Mouse (Mus musculus) heart, embryonic 11.5 days (tissue): ENCODE results near the gene Bud13. TPM values are rescaled to one million over a fixed set of nuclear protein-coding genes. Genes with fewer than 3 reads are reported as not detected.
"Not testable (repeated sequence)": the region's sequence is repeated elsewhere in the genome, so short reads cannot be mapped to it uniquely, and the experiment has no call there.

ENCODE experiments used
- ATAC-seq: fragments of 200-750 bp; cut with Nextera tagmentation; replicated peaks from 2 replicates; pipeline ENCODE4 v1.8.0; 2017; ENCODE audit warnings: moderate library complexity; ENCODE audit not compliant: insufficient number of reproducible peaks, low FRiP score, low TSS enrichment
- H3K27ac ChIP-seq: fragments of 300-500 bp; sonication (generic); 2 replicates; pipeline ENCODE4 v1.5.1; 2014; ENCODE audit warnings: mild to moderate bottlenecking, low read depth, low read length
- H3K27me3 ChIP-seq: fragments of 300-500 bp; sonication (generic); 2 replicates; pipeline ENCODE4 v1.6.1; 2014; ENCODE audit warnings: mild to moderate bottlenecking, low read length, mixed read lengths; ENCODE audit not compliant: control insufficient read depth, insufficient read depth
- H3K36me3 ChIP-seq: fragments of 300-500 bp; sonication (generic); 2 replicates; pipeline ENCODE4 v1.6.1; 2014; ENCODE audit warnings: mild to moderate bottlenecking, low read length, moderate library complexity, mixed read lengths; ENCODE audit not compliant: control insufficient read depth, insufficient read depth
- H3K4me1 ChIP-seq: fragments of 300-500 bp; sonication (generic); 2 replicates; pipeline ENCODE4 v1.6.1; 2014; ENCODE audit warnings: low read length; ENCODE audit not compliant: control insufficient read depth, insufficient read depth
- H3K4me2 ChIP-seq: fragments of 300-500 bp; sonication (generic); 2 replicates; pipeline ENCODE4 v1.6.1; 2014; ENCODE audit warnings: mild to moderate bottlenecking, moderate library complexity
- H3K4me3 ChIP-seq: fragments of 300-500 bp; sonication (generic); 2 replicates; pipeline ENCODE4 v1.5.1; 2014; ENCODE audit warnings: low read depth, low read length
- H3K9ac ChIP-seq: fragments of 300-500 bp; sonication (generic); 2 replicates; pipeline ENCODE4 v1.6.1; 2014; ENCODE audit warnings: mild to moderate bottlenecking, low read depth, low read length, moderate library complexity
- H3K9me3 ChIP-seq: fragments of 300-500 bp; sonication (generic); replicated peaks from 2 replicates; pipeline ENCODE4 v1.6.1; 2016; ENCODE audit warnings: low read length; ENCODE audit not compliant: control insufficient read depth
- WGBS: fragments of 180-500 bp; shearing (Covaris S2); extraction: QIAGEN DNeasy Blood & Tissue Kit; methylation state at CpG from one replicate; pipeline ENCODE4 v1.1.7; 2014; ENCODE audit not compliant: insufficient replicate concordance; 5-methylcytosine and 5-hydroxymethylcytosine counted together
- polyA plus RNA-seq: library from polyadenylated mRNA; unstranded; fragments of >200 nt; fragmentation: Nextera tagmentation; extraction: Ambion mirVana; gene quantifications from 2 replicates; pipeline ENCODE4 v1.2.1, GENCODE M21; 2014

The Bud13 gene
- polyA plus RNA-seq, 1 experiment from 2014 or later: 16.6 TPM

DNA sequence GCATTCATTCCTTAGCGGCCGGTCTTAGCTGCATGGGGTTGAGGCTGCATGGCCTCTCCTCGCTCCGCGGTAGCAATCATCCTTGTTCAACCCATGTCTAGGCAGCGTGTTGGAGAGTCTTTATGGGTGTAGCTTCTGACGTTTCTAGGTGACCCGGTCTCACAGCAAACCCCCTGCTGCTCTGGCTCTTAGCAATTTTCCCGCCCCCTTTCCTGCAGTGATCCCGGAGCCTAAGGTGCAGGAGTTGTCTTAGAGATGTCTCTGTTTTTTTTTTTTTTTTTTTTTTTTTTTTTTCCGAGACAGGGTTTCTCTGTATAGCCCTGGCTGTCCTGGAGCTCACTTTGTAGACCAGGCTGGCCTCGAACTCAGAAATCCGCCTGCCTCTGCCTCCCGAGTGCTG, 53.5 kb downstream of the Bud13 start:
- H3K27me3 ChIP-seq, H3K36me3 ChIP-seq, H3K4me1 ChIP-seq, H3K9ac ChIP-seq, H3K9me3 ChIP-seq, ATAC-seq, H3K27ac ChIP-seq, H3K4me2 ChIP-seq, H3K4me3 ChIP-seq: not testable (repeated sequence)
- 66% methylated on average over 12 of the region's 14 CpGs for WGBS

DNA sequence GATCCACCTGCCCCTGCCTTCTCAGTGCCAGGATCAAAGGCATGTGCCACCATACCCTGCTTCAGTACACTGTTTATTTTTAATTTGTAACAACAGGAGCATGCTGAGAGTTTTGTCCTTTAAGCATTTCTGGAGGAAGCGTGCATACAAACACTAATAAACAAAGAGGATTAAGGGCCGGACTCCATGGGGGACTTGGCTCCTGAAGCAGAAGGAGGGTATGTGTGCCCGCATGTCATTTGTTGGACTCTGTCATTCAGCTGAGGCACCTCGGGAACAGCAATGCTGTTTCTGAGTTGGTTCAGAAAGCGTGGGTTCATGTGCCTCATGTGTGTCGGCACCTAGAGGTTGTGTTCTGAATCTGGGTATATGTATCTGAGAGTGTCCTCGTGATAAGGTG, 54.5 kb downstream of the Bud13 start:
- Histone ChIP-seq H3K4me1 (no peaks in the 10 kb centered on the region), H3K4me2 (no peak overlapping the region), H3K36me3 (no peaks in the 10 kb centered on the region), H3K9me3 (no peaks in the 10 kb centered on the region), H3K27ac (no peak overlapping the region), H3K27me3 (peaks cover 7% of the 10 kb centered on the region; the same call in 1 of the 2 replicates), H3K4me3 (no peak overlapping the region), H3K9ac (no peak overlapping the region)
- no peak for ATAC-seq
- WGBS: 61% methylated on average over 7 of the region's 7 CpGs

DNA sequence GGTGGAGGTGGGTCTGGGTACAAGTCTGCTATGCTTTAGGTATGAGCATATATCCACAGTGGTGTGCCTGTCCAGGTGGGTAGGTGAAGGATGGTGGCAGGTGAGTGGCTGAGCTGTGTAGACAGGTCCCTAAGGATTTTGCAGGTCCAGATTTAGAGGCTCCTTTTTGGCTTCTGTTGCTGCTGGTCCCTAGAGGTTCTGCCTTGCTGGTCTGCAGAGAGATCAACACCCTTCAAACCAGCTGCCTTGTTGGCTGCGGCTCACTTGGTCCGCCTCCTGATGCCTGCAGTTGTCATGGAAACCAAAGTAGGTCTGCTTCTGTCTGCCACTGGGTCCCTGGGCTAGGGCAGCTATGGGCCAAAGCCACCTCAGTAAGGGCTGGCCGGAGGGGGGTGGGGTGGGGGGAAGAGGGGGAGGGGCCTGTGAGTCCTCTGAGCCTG, 55.1 kb downstream of the Bud13 start:
- WGBS: 5% methylated on average over 3 of the region's 3 CpGs
- ATAC-seq: no peak
- H3K4me1 ChIP-seq: no peaks in the 10 kb centered on the region
- no peaks in the 10 kb centered on the region for H3K9me3 ChIP-seq
- no peak overlapping the region for H3K9ac ChIP-seq
- no peaks in the 10 kb centered on the region for H3K36me3 ChIP-seq
- H3K27ac ChIP-seq: no peak overlapping the region
- peaks cover 7% of the 10 kb centered on the region; the same call in 1 of the 2 replicates for H3K27me3 ChIP-seq
- no peak overlapping the region for H3K4me2 ChIP-seq
- no peak overlapping the region for H3K4me3 ChIP-seq

DNA sequence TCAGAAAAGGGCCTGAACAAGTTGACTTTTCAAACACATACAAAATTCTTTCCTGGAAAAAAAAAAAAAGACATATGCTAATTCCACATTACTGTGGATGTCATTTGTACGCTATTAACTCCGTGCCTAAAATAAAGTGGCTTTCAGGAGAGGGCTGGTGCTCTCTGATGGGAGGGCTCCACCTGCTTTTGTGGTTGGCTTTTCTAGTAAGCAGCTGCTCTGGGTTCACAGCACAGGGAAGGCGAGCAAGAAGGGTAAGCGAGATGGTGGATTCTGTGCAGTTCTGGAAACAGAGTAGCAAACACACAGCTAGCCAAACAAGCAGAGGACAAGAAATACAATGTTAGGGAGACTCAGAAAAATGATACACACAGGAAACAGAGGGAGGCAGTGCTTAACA, 55.6 kb downstream of the Bud13 start:
- ATAC-seq: no peak
- WGBS: 44% methylated on average over 4 of the region's 4 CpGs
- Histone ChIP-seq H3K27me3 (peaks cover 4% of the 10 kb centered on the region; the same call in 1 of the 2 replicates), H3K4me1 (no peaks in the 10 kb centered on the region), H3K9me3 (no peaks in the 10 kb centered on the region), H3K4me2 (no peak overlapping the region), H3K36me3 (no peaks in the 10 kb centered on the region), H3K9ac (no peak overlapping the region), H3K27ac (no peak overlapping the region), H3K4me3 (no peak overlapping the region)

DNA sequence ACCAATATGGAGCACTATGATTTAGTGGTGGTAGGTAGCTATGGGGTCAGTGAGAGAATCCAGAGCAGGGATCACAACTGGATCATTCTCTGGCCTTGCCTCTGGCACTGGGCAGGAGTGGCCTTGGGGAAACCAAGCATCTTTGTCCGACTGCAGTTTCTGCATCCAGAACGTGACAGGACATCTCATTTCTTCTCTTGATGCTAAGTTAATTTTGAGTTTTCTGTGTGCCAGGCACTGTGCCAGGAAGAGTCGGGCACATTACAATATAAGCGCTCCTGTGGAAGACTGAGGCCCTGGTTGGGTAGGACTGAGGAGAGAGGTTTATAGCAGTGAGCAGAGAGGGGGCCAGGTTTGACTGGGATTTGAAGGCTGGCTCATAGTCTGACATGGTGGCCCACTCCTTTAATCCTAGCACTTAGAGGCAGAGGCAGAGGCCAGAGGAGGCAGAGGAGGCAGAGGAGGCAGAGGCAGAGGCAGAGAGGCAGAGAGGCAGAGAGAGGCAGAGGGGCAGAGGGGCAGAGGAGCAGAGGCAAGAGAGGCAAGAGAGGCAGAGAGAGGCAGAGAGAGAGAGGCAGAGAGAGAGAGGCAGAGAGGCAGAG, 56.3 kb downstream of the Bud13 start:
- H3K9ac ChIP-seq: no peak overlapping the region
- WGBS: 81% methylated on average over 4 of the region's 4 CpGs
- H3K36me3 ChIP-seq: no peaks in the 10 kb centered on the region
- H3K4me3 ChIP-seq: no peak overlapping the region
- H3K27ac ChIP-seq: no peak overlapping the region
- H3K27me3 ChIP-seq: peaks cover 4% of the 10 kb centered on the region; the same call in 1 of the 2 replicates
- H3K4me1 ChIP-seq: no peaks in the 10 kb centered on the region
- ATAC-seq: no peak
- no peaks in the 10 kb centered on the region for H3K9me3 ChIP-seq
- no peak overlapping the region for H3K4me2 ChIP-seq

DNA sequence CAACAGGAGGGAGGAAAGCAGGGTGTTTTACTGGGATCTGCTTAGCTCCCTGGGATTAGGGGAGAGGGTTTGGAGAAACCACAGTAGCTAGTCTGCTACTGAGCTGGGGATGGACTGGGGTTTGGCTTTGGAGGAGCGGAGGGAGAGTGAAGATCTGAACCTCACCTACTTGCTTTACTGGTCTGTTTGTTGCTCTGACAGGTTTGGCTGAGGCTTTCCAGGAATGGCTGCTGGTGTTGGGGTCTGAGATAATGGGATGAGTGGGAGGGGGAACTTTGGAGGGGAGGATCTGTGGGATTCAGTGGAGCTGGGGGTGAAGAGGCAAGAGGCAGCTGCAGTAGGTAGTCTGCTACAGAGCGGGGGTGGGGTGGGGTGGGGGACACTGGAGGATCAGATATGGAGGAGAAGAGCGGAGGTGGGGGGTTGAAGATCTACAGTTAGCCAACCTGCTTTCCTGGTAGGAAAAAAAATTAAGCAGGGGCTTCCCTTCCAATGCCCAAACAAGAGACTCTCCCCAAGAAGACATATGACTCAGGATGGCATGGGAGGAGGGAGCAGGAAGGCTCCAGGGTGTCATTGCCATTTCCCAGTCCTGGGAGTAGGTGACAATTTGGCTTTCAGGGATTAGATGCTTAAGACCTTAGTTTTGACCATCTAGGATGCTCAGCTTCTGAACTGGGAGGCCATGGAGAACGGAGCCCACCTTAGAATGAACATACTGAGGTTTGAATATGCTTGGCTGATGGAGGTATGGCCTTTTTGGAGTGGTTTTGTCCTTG, 63.3 kb downstream of the Bud13 start:
- ATAC-seq: no peak
- 54% methylated on average over 4 of the region's 4 CpGs for WGBS
- Histone ChIP-seq H3K36me3 (no peaks in the 10 kb centered on the region), H3K27ac (no peak overlapping the region), H3K4me1 (no peaks in the 10 kb centered on the region), H3K9me3 (no peaks in the 10 kb centered on the region), H3K4me3 (no peak overlapping the region), H3K27me3 (peaks cover 7% of the 10 kb centered on the region; the same call in 1 of the 2 replicates), H3K9ac (no peak overlapping the region), H3K4me2 (no peak overlapping the region)

Other genes starting within 250 kb of the Bud13 start
- 5.7 and 29.6 TPM in 2 replicates for gene Apoa1, start 54.4 kb upstream of the Bud13 start, polyA plus RNA-seq
- not detected in 2 replicates for gene Apoc3, start 47.4 kb upstream of the Bud13 start, polyA plus RNA-seq
- gene Apoa4, start 42.3 kb upstream of the Bud13 start, polyA plus RNA-seq: not detected in 2 replicates
- not detected in 2 replicates for gene Apoa5, start 14.4 kb upstream of the Bud13 start, polyA plus RNA-seq
- gene Zpr1, start 9.9 kb upstream of the Bud13 start, polyA plus RNA-seq: 41.2 and 46.4 TPM in 2 replicates
- not detected in 2 replicates for gene 4931429L15Rik, start 37.0 kb downstream of the Bud13 start, polyA plus RNA-seq